Mouse (Mus musculus): Measurements from ENCODE around the gene Ttll10. TPM values are rescaled to one million over a fixed set of nuclear protein-coding genes. Genes with fewer than 3 reads are reported as not detected.

Ttll10 gene
- polyA plus RNA-seq, 1 experiment from 2014 or later = not detected

- peaks cover 41% of the 10 kb centered on the region for H3K4me1 ChIP-seq (replicated peaks)
Observed at GRCm38 (mm10) chr4:156033476-156034119, 25.6 kb downstream of the Ttll10 start.

GRCm38 (mm10) chr4:156032856-156033255 is 26.4 kb downstream of the Ttll10 start:
- Histone ChIP-seq H3K4me3 (no peak overlapping the region), H3K27ac (replicated peaks) (peak overlapping the region; percentile 92; the same call in 1 of the 2 replicates), H3K4me2 (peak overlapping the region; percentile 76; the same call in 1 of the 2 replicates), H3K9me3 (no peaks in the 10 kb centered on the region), H3K36me3 (peaks cover 6% of the 10 kb centered on the region; the same call in 1 of the 2 replicates), H3K4me1 (replicated peaks) (peaks cover 41% of the 10 kb centered on the region), H3K9ac (no peak overlapping the region), H3K27me3 (peaks cover 29% of the 10 kb centered on the region)
- WGBS = 84% methylated on average over 4 of the region's 4 CpGs
- no peak for ATAC-seq (ENCODE audit: low read depth)

More at GRCm38 (mm10) chr4:156033476-156034119, 25.6 kb downstream of the Ttll10 start:
- Histone ChIP-seq H3K4me3 (no peak overlapping the region), H3K9ac (no peak overlapping the region), H3K4me2 (no peak overlapping the region), H3K27me3 (peaks cover 29% of the 10 kb centered on the region), H3K9me3 (no peaks in the 10 kb centered on the region), H3K36me3 (no peaks in the 10 kb centered on the region), H3K27ac (replicated peaks) (no peak overlapping the region)
- WGBS = 55% methylated on average over 6 of the region's 6 CpGs
- ATAC-seq (ENCODE audit: low read depth) = no peak

GRCm38 (mm10) chr4:156031593-156032391 is 27.4 kb downstream of the Ttll10 start:
- Histone ChIP-seq H3K9me3 (no peaks in the 10 kb centered on the region), H3K36me3 (peaks cover 15% of the 10 kb centered on the region), H3K9ac (peak overlapping the region; percentile 74), H3K4me2 (peak overlapping the region; percentile 76), H3K27me3 (peaks cover 29% of the 10 kb centered on the region), H3K4me1 (replicated peaks) (peaks cover 41% of the 10 kb centered on the region), H3K4me3 (peak overlapping the region; percentile 53), H3K27ac (replicated peaks) (peak overlapping the region; percentile 92)
- whole genome bisulfite sequencing = under 1% methylated on average over 24 of the region's 24 CpGs
- ATAC-seq (ENCODE audit: low read depth) = peak; percentile 90

- Histone ChIP-seq H3K9me3 (no peaks in the 10 kb centered on the region), H3K36me3 (peaks cover 21% of the 10 kb centered on the region), H3K27ac (replicated peaks) (peak overlapping the region; percentile 92), H3K4me2 (peak overlapping the region; percentile 76), H3K4me3 (peak overlapping the region; percentile 53), H3K9ac (peak overlapping the region; percentile 74), H3K27me3 (peaks cover 24% of the 10 kb centered on the region), H3K4me1 (replicated peaks) (peaks cover 41% of the 10 kb centered on the region)
- 10% methylated on average over 7 of the region's 7 CpGs for WGBS
- ATAC-seq (ENCODE audit: low read depth) = peak; percentile 47
Observed at GRCm38 (mm10) chr4:156031255-156031592, 28.0 kb downstream of the Ttll10 start.

GRCm38 (mm10) chr4:156030651-156031118 is 28.5 kb downstream of the Ttll10 start:
- Histone ChIP-seq H3K27ac (replicated peaks) (peak overlapping the region; percentile 92), H3K4me2 (peak overlapping the region; percentile 76), H3K4me1 (replicated peaks) (peaks cover 41% of the 10 kb centered on the region), H3K9ac (peak overlapping the region; percentile 74), H3K36me3 (peaks cover 26% of the 10 kb centered on the region), H3K4me3 (peak overlapping the region; percentile 53), H3K9me3 (no peaks in the 10 kb centered on the region), H3K27me3 (peaks cover 19% of the 10 kb centered on the region)
- WGBS = 63% methylated on average over 9 of the region's 9 CpGs
- ATAC-seq (ENCODE audit: low read depth) = peak; percentile 6; the same call in 1 of the 2 replicates

- peaks cover 29% of the 10 kb centered on the region for H3K36me3 ChIP-seq
- H3K9ac ChIP-seq = no peak overlapping the region
- H3K27ac ChIP-seq (replicated peaks) = no peak overlapping the region
- H3K4me3 ChIP-seq = no peak overlapping the region
- no peak for ATAC-seq (ENCODE audit: low read depth)
- H3K27me3 ChIP-seq = no peaks in the 10 kb centered on the region
- H3K4me1 ChIP-seq (replicated peaks) = peaks cover 31% of the 10 kb centered on the region
- H3K9me3 ChIP-seq = no peaks in the 10 kb centered on the region
- 90% methylated on average over 7 of the region's 7 CpGs for WGBS
- no peak overlapping the region for H3K4me2 ChIP-seq
Observed at GRCm38 (mm10) chr4:156028580-156028979, 30.6 kb downstream of the Ttll10 start.

- Histone ChIP-seq H3K4me2 (no peak within 1 kb of the TSS), H3K4me3 (no peak within 1 kb of the TSS), H3K36me3 (peaks cover 37% of the 10 kb centered on the region), H3K27me3 (no peaks in the 10 kb centered on the region), H3K9ac (no peak within 1 kb of the TSS), H3K27ac (replicated peaks) (no peak within 1 kb of the TSS), H3K4me1 (replicated peaks) (peaks cover 10% of the 10 kb centered on the region), H3K9me3 (no peaks in the 10 kb centered on the region)
- WGBS = 64% methylated on average over 4 of the region's 4 CpGs
- no peak for ATAC-seq (ENCODE audit: low read depth)
Observed at GRCm38 (mm10) chr4:156026013-156026412, 33.2 kb downstream of the Ttll10 start, which contains the start of gene Tnfrsf18. Gene Tnfrsf18, plus strand, starts transcription at chr4:156026164.

- H3K4me3 ChIP-seq = no peak overlapping the region
- no peaks in the 10 kb centered on the region for H3K27me3 ChIP-seq
- no peak overlapping the region for H3K4me2 ChIP-seq
- no peak overlapping the region for H3K9ac ChIP-seq
- WGBS = 92% methylated on average over 7 of the region's 7 CpGs
- no peaks in the 10 kb centered on the region for H3K4me1 ChIP-seq (replicated peaks)
- ATAC-seq (ENCODE audit: low read depth) = no peak
- no peaks in the 10 kb centered on the region for H3K9me3 ChIP-seq
- H3K36me3 ChIP-seq = peaks cover 47% of the 10 kb centered on the region
- H3K27ac ChIP-seq (replicated peaks) = no peak overlapping the region
Observed at GRCm38 (mm10) chr4:156024184-156024583, 35.0 kb downstream of the Ttll10 start.

- no peak overlapping the region for H3K9ac ChIP-seq
- H3K27me3 ChIP-seq = no peaks in the 10 kb centered on the region
- H3K4me2 ChIP-seq = no peak overlapping the region
- peaks cover 47% of the 10 kb centered on the region for H3K36me3 ChIP-seq
- 82% methylated on average over 9 of the region's 9 CpGs for WGBS
- no peak for ATAC-seq (ENCODE audit: low read depth)
- no peak overlapping the region for H3K27ac ChIP-seq (replicated peaks)
- H3K4me3 ChIP-seq = no peak overlapping the region
- H3K4me1 ChIP-seq (replicated peaks) = no peaks in the 10 kb centered on the region
- no peaks in the 10 kb centered on the region for H3K9me3 ChIP-seq
Observed at GRCm38 (mm10) chr4:156023520-156023919, 35.7 kb downstream of the Ttll10 start.

- Histone ChIP-seq H3K27me3 (no peaks in the 10 kb centered on the region), H3K4me3 (no peak overlapping the region), H3K27ac (replicated peaks) (no peak overlapping the region), H3K9me3 (no peaks in the 10 kb centered on the region), H3K4me2 (no peak overlapping the region), H3K9ac (no peak overlapping the region), H3K36me3 (peaks cover 32% of the 10 kb centered on the region), H3K4me1 (replicated peaks) (no peaks in the 10 kb centered on the region)
- ATAC-seq (ENCODE audit: low read depth) = no peak
- 87% methylated on average over 9 of the region's 9 CpGs for WGBS
Observed at GRCm38 (mm10) chr4:156021942-156022419, 37.2 kb downstream of the Ttll10 start.

GRCm38 (mm10) chr4:156021381-156021780 is 37.8 kb downstream of the Ttll10 start:
- Histone ChIP-seq H3K4me1 (replicated peaks) (no peaks in the 10 kb centered on the region), H3K9ac (no peak overlapping the region), H3K4me3 (no peak overlapping the region), H3K4me2 (no peak overlapping the region), H3K27ac (replicated peaks) (no peak overlapping the region), H3K27me3 (no peaks in the 10 kb centered on the region), H3K36me3 (peaks cover 30% of the 10 kb centered on the region), H3K9me3 (no peaks in the 10 kb centered on the region)
- no peak for ATAC-seq (ENCODE audit: low read depth)
- 82% methylated on average over 3 of the region's 3 CpGs for whole genome bisulfite sequencing

GRCm38 (mm10) chr4:156019771-156020170 is 39.4 kb downstream of the Ttll10 start:
- H3K27me3 ChIP-seq = no peaks in the 10 kb centered on the region
- WGBS = 93% methylated on average over 12 of the region's 12 CpGs
- no peaks in the 10 kb centered on the region for H3K4me1 ChIP-seq (replicated peaks)
- ATAC-seq (ENCODE audit: low read depth) = no peak
- no peak overlapping the region for H3K4me3 ChIP-seq
- H3K9me3 ChIP-seq = no peaks in the 10 kb centered on the region
- no peak overlapping the region for H3K27ac ChIP-seq (replicated peaks)
- H3K36me3 ChIP-seq = peaks cover 37% of the 10 kb centered on the region
- H3K4me2 ChIP-seq = no peak overlapping the region
- H3K9ac ChIP-seq = no peak overlapping the region
